Comparison of ENCODE assay signal across 22 mouse cellular contexts in the genomic region with DNA sequence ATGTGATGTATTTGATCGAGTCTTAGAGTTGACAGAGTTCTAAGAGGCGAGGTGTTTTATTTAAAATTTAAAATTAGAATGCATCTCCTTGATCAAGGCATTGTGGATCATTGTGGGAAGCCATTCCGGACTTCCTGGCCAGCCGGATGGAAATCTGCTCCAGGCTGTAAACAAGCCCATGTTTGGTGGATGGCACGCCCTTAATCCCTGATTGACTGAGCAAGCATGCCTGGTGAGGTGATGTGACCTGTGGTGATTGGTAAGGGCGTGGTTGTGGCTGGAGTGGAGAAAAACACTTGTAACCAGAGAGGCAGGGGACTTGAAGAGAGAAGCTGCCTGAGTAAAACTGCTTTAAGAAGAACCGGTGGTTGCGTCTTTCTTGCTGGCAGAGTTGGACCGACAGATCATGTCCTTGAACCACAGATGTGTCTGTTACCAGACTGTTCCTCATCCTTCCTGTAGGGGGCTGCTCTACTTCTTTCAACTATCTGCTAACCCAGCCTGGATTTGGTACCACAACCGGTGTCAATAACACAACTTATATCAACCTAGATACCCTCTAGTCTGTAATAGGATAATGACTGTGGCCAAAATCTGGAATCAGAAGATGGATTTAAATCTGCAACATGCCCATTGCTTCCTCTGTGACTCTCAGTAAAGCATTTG.
A peak's percentile ranks its signal among the peaks of the same experiment; 100 is the strongest.
DNase-seq lines count a peak whose midpoint lies in the region; TF ChIP-seq lines count a peak whose summit lies in the region.
"Had no signal": no experiment of that assay in that cellular context is flagged by ENCODE, and none has a peak within 500 bp of the region (broad histone marks: within the 10 kb centered on the region; RNA-seq: fewer than 3 reads in every experiment).

No protein-coding gene starts in this region.

- H3K4me3 ChIP-seq in layer of hippocampus, adult 2 months = no peak overlapping the region
- H3K4me3 ChIP-seq: embryonic facial prominence, embryonic 15.5 days; heart, embryonic 13.5 days; limb, embryonic 15.5 days; lung, embryonic 15.5 days; midbrain, embryonic 10.5 days; neural tube, embryonic 12.5 days had no signal

- peak; percentile 62 for TF ChIP-seq CTCF in layer of hippocampus, adult 2 months (conservative IDR thresholded peaks at IDR 0.05)
- TF ChIP-seq CTCF in brain, embryonic 14.5 days (IDR thresholded peaks at IDR 0.05; ENCODE audit: borderline replicate concordance, extremely low read depth, insufficient read depth, insufficient read length) = peak; percentile 0; the same call in 1 of the 2 replicates

- DNase-seq in layer of hippocampus, adult 2 months (ENCODE audit: low spot score in 2 of 2) = no peak
- DNase-seq in layer of hippocampus, adult 18-20 months (ENCODE audit: low spot score in 2 of 2) = no peak
- peak; percentile 29 for DNase-seq in CD4-positive helper T cell, adult 2 months (ENCODE audit: low read depth, low spot score)
- DNase-seq in CD4-positive, CD25-positive, alpha-beta regulatory T cell, adult 2 months (ENCODE audit: low read depth, low spot score) = peak; percentile 53
- no peak for DNase-seq in brain, embryonic 14.5 days (ENCODE audit: low read depth)
- no peak for DNase-seq in cerebellum, adult 11 months
- DNase-seq in testis, postnatal 14 days (ENCODE audit: low spot score) = no peak
- no peak for DNase-seq in layer of hippocampus, postnatal 25 days (ENCODE audit: extremely low spot score in 1 of 2, low spot score in 1 of 2)
- DNase-seq: adrenal gland, adult 2 months; cerebellum, postnatal 10 days; forebrain, postnatal 0 days; heart, postnatal 36 days; kidney, adult 9 months; kidney, postnatal 4 days; lung, postnatal 4 days had no signal

- no peak for TF ChIP-seq POLR2A in brain, embryonic 14.5 days (IDR thresholded peaks at IDR 0.05; ENCODE audit: borderline replicate concordance, extremely low read depth, insufficient read depth, insufficient read length, poor library complexity, severe bottlenecking)

- H3K27ac ChIP-seq in layer of hippocampus, adult 2 months = no peak overlapping the region
- H3K27ac ChIP-seq: embryonic facial prominence, embryonic 15.5 days; heart, embryonic 13.5 days; hindbrain, embryonic 14.5 days; limb, embryonic 15.5 days; lung, embryonic 15.5 days; midbrain, embryonic 10.5 days; neural tube, embryonic 12.5 days had no signal

Comparison
In these comparisons a context has a peak if more than half of its experiments do, and no peak if none do; other contexts are left out.
1. DNase-seq: peak in CD4-positive helper T cell, adult 2 months (single experiment) and CD4-positive, CD25-positive, alpha-beta regulatory T cell, adult 2 months (single experiment); none in layer of hippocampus, adult 2 months (0 of 2), layer of hippocampus, adult 18-20 months (0 of 2), brain, embryonic 14.5 days (single experiment), cerebellum, adult 11 months (single experiment), testis, postnatal 14 days (single experiment) and layer of hippocampus, postnatal 25 days (0 of 2).